Mouse (Mus musculus) MEL (cell line): ENCODE results near the gene Tespa1. TPM values are rescaled to one million over a fixed set of nuclear protein-coding genes. Genes with fewer than 3 reads are reported as not detected.

Source experiments
- DNase-seq: peaks from one replicate; pipeline ENCODE4 v3.0.0; 2011; ENCODE audit warnings: low read depth, low spot score
- H3K27ac ChIP-seq: 2 replicates; pipeline ENCODE4 v1.5.1; 2012; ENCODE audit warnings: low read depth, mild to moderate bottlenecking, control low read depth, low read length, moderate library complexity; ENCODE audit not compliant: control insufficient read depth
- H3K27me3 ChIP-seq, 2 experiments: fragments of 150-350 bp in 1 of 2; sonication (generic) in 1 of 2; 2 replicates each; pipeline ENCODE4 v1.6.1; 2012; ENCODE audit warnings: low read length in 2 of 2, mild to moderate bottlenecking in 2 of 2, improper control_type of control experiment in 1 of 2, moderate library complexity in 1 of 2; ENCODE audit not compliant: insufficient read depth in 2 of 2, control insufficient read depth in 1 of 2
- H3K36me3 ChIP-seq, 2 experiments: 2 replicates each; pipeline ENCODE4 v1.6.1; 2012 to 2014; ENCODE audit warnings: low read length in 2 of 2, improper control_type of control experiment in 1 of 2, inconsistent platforms in 1 of 2, mild to moderate bottlenecking in 1 of 2; ENCODE audit not compliant: insufficient read depth in 2 of 2, control insufficient read depth in 1 of 2
- H3K4me1 ChIP-seq, 2 experiments: fragments of 150-350 bp in 1 of 2; sonication (generic) in 1 of 2; 2 replicates each; pipeline ENCODE4 v1.6.1; 2012; ENCODE audit warnings: low read length in 2 of 2, improper control_type of control experiment in 1 of 2, mild to moderate bottlenecking in 1 of 2; ENCODE audit not compliant: insufficient read depth in 2 of 2, control insufficient read depth in 1 of 2
- H3K4me3 ChIP-seq, 2 experiments: fragments of 150-350 bp in 1 of 2; sonication (generic) in 1 of 2; 2 replicates each; pipeline ENCODE4 v1.5.1; 2012; ENCODE audit warnings: low read depth in 2 of 2, low read length in 2 of 2, mild to moderate bottlenecking in 2 of 2, moderate library complexity in 2 of 2, control low read depth in 1 of 2, improper control_type of control experiment in 1 of 2; ENCODE audit not compliant: control insufficient read depth in 1 of 2, insufficient read depth in 1 of 2
- H3K79me2 ChIP-seq: 2 replicates; pipeline ENCODE4 v1.6.1; 2012; ENCODE audit warnings: mild to moderate bottlenecking, low read length, moderate library complexity; ENCODE audit not compliant: control insufficient read depth, poor library complexity, insufficient read depth
- H3K9ac ChIP-seq: 2 replicates; pipeline ENCODE4 v1.6.1; 2012; ENCODE audit warnings: low read depth, mild to moderate bottlenecking, control low read depth, low read length, moderate library complexity; ENCODE audit not compliant: control insufficient read depth, poor library complexity, severe bottlenecking
- H3K9me3 ChIP-seq: fragments of 150-350 bp; sonication (generic); replicated peaks from 2 replicates; pipeline ENCODE4 v1.6.1; 2012; ENCODE audit warnings: mild to moderate bottlenecking, low read length, improper control_type of control experiment, moderate library complexity; ENCODE audit not compliant: insufficient read depth
- ELF1 ChIP-seq: IDR thresholded peaks from 2 replicates; pipeline ENCODE4 v1.6.1; 2014; ENCODE audit warnings: low read depth, mild to moderate bottlenecking, inconsistent platforms, low read length, improper control_type of control experiment, moderate library complexity
- EP300 ChIP-seq, 2 experiments: IDR thresholded peaks; 2 replicates each; pipeline ENCODE4 v1.6.1; 2011; ENCODE audit warnings: improper control_type of control experiment in 2 of 2, low read length in 2 of 2, low read depth in 1 of 2, mild to moderate bottlenecking in 1 of 2
- ETS1 ChIP-seq: IDR thresholded peaks from 2 replicates; pipeline ENCODE4 v1.6.1; 2012; ENCODE audit warnings: low read depth, mild to moderate bottlenecking, inconsistent platforms, low read length, improper control_type of control experiment, moderate library complexity
- GATA1 ChIP-seq: IDR thresholded peaks from 2 replicates; pipeline ENCODE4 v1.6.1; 2011; ENCODE audit warnings: low read depth, low read length, improper control_type of control experiment
- JUND ChIP-seq: IDR thresholded peaks from 2 replicates; pipeline ENCODE4 v1.6.1; 2011; ENCODE audit warnings: low read depth, mild to moderate bottlenecking, improper control_type of control experiment, low read length
- MAX ChIP-seq: IDR thresholded peaks from 2 replicates; pipeline ENCODE4 v1.6.1; 2011; ENCODE audit warnings: low read length, improper control_type of control experiment
- MAZ ChIP-seq: IDR thresholded peaks from 2 replicates; pipeline ENCODE4 v1.6.1; 2012; ENCODE audit warnings: low read depth, mild to moderate bottlenecking, inconsistent platforms, low read length, improper control_type of control experiment
- MEF2A ChIP-seq: IDR thresholded peaks from 2 replicates; pipeline ENCODE4 v1.6.1; 2014; ENCODE audit warnings: low read depth, mild to moderate bottlenecking, inconsistent platforms, low read length, improper control_type of control experiment; ENCODE audit not compliant: poor library complexity, insufficient replicate concordance, severe bottlenecking; ENCODE audit errors: extremely low read depth
- MYC ChIP-seq: IDR thresholded peaks from 2 replicates; pipeline ENCODE4 v1.6.1; 2011; ENCODE audit warnings: low read depth, mild to moderate bottlenecking, low read length, improper control_type of control experiment, moderate library complexity
- POLR2AphosphoS2 ChIP-seq: IDR thresholded peaks from 2 replicates; pipeline ENCODE4 v1.6.1; 2011; ENCODE audit warnings: low read length, improper control_type of control experiment
- RAD21 ChIP-seq: IDR thresholded peaks from 2 replicates; pipeline ENCODE4 v1.6.1; 2011; ENCODE audit warnings: mild to moderate bottlenecking, low read depth, low read length, improper control_type of control experiment
- RCOR1 ChIP-seq: IDR thresholded peaks from 2 replicates; pipeline ENCODE4 v1.6.1; 2012; ENCODE audit warnings: low read depth, mild to moderate bottlenecking, inconsistent platforms, low read length, improper control_type of control experiment
- SMC3 ChIP-seq: IDR thresholded peaks from 2 replicates; pipeline ENCODE4 v1.6.1; 2011; ENCODE audit warnings: low read depth, low read length, improper control_type of control experiment
- TAL1 ChIP-seq: IDR thresholded peaks from 2 replicates; pipeline ENCODE4 v1.6.1; 2012; ENCODE audit warnings: mild to moderate bottlenecking, inconsistent platforms, low read length, moderate library complexity, mixed read lengths
- polyA plus RNA-seq, 2 experiments: library from polyadenylated mRNA; stranded (reverse) in 1 of 2; unstranded in 1 of 2; fragments of >175 nt in 1 of 2; fragments of >200 nt in 1 of 2; gene quantifications; 2 replicates each; pipeline versions ENCODE4 v1.2.1 to v1.2.4; 2012; ENCODE audit warnings: low replicate concordance in 2 of 2, low read depth in 1 of 2; ENCODE audit not compliant: insufficient read length in 2 of 2, insufficient read depth in 1 of 2, missing spikeins in 1 of 2
- total RNA-seq: library from RNA; depleted of rRNA; stranded (reverse); fragments of 300-350 nt; gene quantifications from 2 replicates; pipeline ENCODE4 v1.2.3, GENCODE M21; 2012

The Tespa1 gene
- total and polyA plus RNA-seq, 3 experiments: 2.7 to 3.5 TPM; not detected in 1

- no peak overlapping the region for H3K27ac ChIP-seq
- DNase-seq: peak; percentile 35
- TF ChIP-seq MEF2A (no peak), EP300 (IDR thresholded peaks at IDR 0.05; ENCODE audit: low read depth in 1 of 2, low read length in 2 of 2) (peak; percentile 7 to 72; a peak in 1 of 4 replicates), MAZ (no peak), GATA1 (peak; percentile 34; the same call in 1 of the 2 replicates), JUND (no peak)
- TF ChIP-seq, all 39 proteins: peak for 2
- H3K27me3 ChIP-seq: no peaks in the 10 kb centered on the region
- H3K4me1 ChIP-seq: peaks cover 3 to 9% of the 10 kb centered on the region in 2 experiments; a peak in 2 of 4 replicates
- peaks cover 0 to 9% of the 10 kb centered on the region in 2 experiments; a peak in 2 of 4 replicates for H3K36me3 ChIP-seq
- H3K79me2 ChIP-seq: no peaks in the 10 kb centered on the region
- H3K9me3 ChIP-seq: no peaks in the 10 kb centered on the region
- H3K4me3 ChIP-seq: no peak overlapping the region
- H3K9ac ChIP-seq: no peak overlapping the region
These were observed 42.1 kb downstream of the Tespa1 start for GRCm38 (mm10) chr10:130364766-130365165.

GRCm38 (mm10) chr10:130368384-130368783 is 45.7 kb downstream of the Tespa1 start:
- no peak overlapping the region for H3K4me3 ChIP-seq
- no peaks in the 10 kb centered on the region for H3K79me2 ChIP-seq
- no peak overlapping the region for H3K27ac ChIP-seq
- TF ChIP-seq POLR2AphosphoS2: no peak
- no peak for TF ChIP-seq TAL1
- TF ChIP-seq ETS1: no peak
- no peak for TF ChIP-seq RAD21
- TF ChIP-seq RCOR1: no peak
- no peak for TF ChIP-seq SMC3
- TF ChIP-seq MYC: no peak
- no peak for TF ChIP-seq MAX
- no peak for TF ChIP-seq EP300 (IDR thresholded peaks at IDR 0.05; ENCODE audit: low read depth in 1 of 2, low read length in 2 of 2)
- no peak for TF ChIP-seq ELF1
- H3K27me3 ChIP-seq: no peaks in the 10 kb centered on the region
- peaks cover 9 to 14% of the 10 kb centered on the region in 2 experiments; a peak in 2 of 4 replicates for H3K4me1 ChIP-seq
- peaks cover 0 to 17% of the 10 kb centered on the region in 2 experiments; a peak in 2 of 4 replicates for H3K36me3 ChIP-seq
- DNase-seq: no peak
- no peaks in the 10 kb centered on the region for H3K9me3 ChIP-seq
- H3K9ac ChIP-seq: no peak overlapping the region
